Mouse (Mus musculus) ZHBTc4 (cell line): ENCODE results near the gene Six3.

ENCODE experiments used
- DNase-seq: peaks from one replicate; pipeline ENCODE4 v3.0.0-alpha.2; 2011; ENCODE audit warnings: low read depth, low spot score

Six3 gene

DNA sequence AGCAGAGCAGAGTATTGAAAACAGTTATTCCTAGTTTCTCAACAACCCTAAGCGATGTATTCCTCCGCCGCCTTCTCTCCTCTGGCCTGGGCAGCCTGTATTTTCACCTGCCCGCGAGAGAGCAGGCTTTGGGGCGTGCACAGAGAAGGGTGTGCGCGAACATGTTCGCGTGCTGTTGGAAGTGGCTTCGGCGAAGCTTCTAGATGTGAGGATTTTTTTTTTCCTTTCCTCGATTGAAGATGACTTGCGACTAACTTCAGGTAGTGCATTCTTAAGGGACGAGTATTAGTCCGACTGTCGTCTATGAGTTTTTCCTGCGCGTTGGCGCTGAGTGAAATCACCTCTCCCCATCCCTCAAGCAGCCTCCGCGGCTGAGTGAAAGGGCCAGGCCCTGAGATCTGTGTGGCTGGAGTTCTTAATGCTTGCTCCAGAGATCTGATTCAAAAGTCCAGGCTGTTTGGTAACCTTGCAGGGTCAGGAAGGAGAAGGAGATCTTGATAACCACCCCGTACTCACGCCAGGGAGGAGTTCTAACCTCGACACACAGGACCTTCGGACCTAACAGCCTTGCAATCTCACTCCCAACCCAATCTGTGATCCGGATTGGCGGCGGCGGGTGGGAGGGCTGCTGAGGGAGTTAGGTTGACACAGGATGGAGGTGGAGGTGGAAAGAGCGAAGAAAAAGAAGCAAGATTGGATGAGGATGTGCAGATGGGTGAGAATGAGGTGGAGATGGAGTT is 712 bp upstream of the Six3 start:
- DNase-seq = peak; percentile 71

DNA sequence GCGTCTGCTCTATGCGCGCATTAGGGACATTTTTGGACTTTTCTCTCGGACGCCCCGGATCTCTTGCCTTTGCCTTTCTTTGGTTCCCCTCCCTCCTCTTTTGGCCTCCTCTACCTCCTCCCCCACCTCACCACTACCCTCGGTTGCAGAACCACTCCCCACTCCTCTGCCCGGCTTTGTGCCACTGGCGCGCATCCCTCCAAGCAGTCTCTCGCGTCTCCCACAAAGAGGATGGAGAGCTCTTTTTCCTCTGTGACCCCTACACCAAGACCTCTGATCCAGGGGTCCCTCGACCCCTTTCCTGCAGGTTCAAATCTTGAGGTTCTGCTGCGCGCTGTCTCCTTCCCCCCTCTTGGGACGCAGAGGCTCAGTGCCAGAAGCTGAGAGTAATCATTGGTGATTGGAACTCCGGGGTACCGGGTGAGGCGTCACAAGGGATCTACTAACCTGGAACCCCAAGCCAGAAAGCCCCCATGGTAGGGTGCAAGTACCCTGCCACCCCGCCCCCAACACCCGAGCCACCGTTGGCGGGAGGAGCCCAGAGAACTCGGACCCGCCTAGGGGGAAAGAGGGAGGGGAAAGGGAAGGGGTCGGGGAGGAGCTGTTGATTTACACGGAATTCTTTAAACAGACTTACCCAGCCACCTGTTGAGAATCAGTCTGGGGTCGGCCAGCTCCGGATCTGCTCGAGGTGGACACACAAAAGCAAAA is 758 bp downstream of the Six3 start:
- peak; percentile 52 for DNase-seq

DNA sequence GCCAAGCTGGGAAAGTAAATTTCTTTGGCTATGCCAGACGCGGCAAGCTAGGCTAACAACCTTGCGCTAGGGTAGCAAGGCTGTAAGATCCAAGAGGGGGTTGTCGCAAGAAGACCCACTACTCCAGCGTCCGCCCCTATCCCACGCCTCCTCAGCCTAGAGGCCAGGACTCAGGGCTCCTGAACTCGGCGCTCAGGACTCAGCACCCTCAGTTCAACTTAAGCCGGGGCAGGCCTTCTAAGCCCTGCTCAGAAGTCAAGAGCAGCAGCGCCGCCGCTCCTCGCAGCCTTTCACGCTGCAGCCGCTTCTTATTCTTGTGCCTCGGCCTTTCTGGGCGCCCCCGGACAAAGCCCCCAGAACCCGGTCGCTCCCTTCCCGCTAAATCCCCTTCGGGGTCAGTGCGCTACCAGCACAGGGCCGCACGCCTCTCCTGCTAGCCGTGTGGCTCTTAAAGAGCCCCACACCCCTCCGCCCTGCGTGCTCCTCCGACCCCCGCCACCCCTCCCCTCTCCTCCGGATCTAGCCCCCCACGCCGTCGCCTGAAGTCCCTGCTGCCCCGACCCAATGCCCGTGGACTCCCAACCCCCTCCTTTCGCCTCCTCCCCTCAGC is 1.4 kb downstream of the Six3 start:
- DNase-seq = peak; percentile 65

DNA sequence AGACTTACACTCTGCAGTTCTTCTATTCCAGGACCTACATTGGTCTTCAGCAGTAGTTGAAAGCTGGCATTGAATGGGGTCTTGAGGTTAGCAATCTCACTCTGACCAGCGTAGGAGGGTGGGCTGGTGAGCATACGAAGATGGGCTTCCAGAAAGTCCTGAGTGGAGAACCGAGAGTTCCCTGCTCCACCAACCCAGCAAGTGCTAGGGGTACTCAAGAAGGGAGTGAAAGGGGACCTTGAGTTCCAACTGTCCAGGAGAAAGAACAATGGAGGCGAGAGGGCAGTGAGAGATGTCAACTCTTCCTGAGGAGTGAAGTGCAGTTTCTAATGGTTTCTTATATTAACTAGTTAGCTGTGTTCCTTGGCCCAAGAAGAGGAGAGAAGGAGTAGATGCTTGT is 2.2 kb downstream of the Six3 start:
- no peak for DNase-seq

DNA sequence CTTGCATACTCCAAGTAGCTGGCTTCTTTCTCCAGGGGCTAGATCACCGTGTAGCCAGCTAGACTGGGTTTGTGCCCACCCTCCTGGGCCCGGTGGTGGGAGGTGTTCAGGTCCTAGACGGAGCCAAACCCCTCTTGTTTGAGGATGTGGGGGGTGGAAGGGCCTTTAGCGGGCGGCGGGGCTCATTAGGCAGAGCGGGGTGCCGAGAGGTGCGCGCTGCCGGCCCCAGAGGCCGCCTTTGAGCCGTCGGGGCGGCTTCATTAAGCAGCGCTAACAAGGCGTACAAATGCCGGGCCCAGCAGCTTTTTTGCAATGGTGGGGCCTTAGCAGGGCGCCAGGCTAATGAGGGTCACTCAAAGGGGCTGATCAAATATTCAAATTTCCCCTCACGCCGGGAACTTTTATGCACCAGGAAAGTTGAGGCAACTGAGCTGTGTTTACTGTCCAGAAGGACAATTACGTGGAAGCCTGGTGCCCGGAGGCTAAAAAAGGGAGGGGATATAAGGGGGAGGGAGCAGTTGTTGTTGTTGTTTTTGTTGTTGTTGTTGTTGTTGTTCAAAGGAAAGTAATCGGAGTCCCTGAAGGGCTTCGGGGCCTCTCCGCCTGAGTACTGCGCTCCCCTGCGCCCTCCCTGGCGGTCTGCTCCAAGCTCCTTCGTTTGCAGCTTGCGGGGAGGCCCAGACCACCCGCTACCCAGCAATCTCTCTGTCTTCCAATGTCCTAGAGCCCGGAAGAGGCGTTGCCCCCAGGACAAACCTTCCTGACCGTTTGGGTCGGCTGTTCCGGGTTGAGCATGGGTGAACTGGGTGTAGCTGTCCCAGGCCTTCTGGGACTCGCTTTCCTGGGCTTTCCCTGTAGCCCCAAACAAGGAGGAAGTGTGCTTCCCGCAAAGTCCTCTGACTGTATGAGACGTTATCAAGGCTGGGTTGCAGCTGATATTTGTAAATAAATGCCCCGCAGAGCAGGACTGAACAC is 3.4 kb downstream of the Six3 start:
- DNase-seq = peak; percentile 62

DNA sequence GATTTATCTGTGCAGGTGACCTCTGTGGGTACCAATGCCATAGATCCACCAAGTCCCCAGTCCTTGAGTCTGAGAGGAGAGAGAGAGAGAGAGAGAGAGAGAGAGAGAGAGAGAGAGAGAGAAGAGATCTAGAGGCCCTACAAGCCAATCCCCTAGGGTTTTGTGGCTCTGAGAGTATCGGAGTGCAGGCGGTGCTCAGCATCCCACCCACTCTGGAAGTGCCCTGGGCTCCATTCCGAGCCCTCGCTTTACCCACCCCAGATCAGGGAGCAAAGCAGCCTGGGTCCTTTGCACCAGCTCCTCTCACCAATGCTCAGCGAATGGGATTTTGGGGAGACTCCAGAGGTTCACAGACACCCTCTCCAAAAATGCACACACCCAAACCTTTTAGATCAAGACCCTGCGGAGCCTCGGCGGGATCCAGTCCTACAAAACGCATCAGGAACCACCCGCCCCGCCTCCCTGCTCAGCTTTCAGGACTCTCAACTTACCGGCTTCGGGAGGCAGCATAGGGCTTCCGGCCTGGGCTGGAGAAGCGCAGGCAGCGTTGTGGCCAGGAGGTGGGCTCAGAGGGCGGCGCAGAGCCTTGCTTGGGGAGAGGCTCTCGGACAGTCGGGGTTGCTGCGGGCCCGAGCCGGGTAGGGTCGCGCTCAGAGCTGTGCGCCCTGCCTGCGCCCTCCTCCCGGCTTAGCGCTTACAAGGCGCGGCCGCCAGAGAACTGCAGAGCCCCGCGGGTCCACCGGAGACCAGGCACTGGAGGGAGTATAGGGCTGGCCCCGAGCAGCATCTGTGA is 4.4 kb downstream of the Six3 start:
- peak; percentile 83 for DNase-seq

DNA sequence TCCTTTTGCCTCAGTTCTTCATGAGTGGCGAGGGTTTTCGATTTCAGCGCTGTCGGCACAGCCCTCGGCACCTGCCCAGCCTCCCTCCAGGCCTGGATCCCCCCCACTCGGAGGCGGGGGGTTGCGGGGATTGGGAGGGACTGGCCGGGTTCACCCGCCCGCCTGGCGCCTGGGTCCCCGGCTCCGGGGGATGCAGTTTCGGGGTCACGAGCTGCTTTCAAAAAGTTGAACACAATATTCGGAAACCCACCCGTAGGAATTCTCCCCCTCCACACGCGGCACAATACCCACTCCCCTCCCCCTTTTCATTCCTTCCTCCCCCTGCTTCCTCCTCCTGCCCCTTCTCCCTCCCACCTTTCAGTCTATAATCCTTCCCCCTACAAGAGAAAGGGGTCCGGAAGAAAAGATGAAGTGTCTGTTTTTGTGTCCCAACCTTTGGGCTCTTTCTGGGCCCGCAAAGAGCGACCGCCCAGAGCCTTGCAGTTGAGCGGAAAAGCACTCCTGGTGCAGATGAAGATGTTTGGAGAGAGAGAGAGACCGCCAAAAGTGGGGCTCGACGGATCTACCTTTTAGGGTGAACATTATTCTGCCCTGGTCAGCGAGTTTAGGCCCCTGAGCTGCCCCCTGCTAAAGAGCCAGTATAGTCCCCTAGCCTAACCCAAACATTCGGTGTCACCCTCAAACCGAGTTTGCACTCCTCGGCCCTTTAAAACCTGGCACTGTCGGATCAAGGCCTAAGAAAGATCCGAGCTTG is 5.1 kb downstream of the Six3 start:
- peak; percentile 39 for DNase-seq

DNA sequence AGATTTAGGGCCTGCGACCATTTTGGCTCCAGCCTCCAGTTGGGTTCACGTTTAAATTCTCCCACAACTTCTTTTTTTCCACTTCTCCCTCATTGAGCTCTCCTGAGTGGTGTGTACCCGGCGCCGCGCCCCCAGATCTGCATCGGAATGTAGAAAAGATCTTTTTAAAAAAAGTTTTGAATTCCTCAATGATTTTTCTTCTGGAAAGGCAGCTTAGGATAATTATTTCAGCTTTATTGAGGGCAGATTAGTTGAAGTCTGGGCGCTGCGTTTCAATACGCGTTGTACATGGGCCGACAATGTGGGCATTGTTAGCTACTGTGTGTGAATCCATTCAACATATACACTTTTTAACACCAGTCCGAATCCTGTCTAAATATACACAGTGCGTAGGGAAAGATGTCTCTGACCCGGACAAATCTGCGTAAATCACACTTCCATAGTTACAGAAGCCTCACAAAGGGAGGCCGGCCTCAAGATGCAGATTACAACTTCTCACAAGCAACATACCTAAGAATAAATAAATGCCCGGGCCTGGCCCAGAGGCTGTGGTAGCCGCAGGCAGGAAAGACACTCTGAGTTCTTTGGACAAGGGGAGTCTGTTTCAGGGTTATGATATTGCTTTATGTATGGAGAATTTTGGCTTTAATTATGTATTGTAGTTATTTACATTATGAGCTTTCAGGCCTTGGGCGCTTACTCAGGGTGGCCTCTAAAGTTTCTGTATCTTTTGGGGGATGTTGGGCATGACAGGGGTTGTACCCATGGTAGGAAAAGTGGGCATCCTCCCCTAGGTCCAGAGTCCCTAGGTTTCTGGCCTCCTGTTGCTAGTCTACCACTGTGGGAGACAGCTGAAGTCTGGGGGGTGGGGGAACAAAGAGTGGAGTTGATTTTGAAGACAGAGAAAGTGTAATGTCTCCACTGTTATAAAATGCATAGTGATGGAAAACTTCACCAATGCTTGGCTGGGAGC is 6.0 kb downstream of the Six3 start:
- DNase-seq = no peak

DNA sequence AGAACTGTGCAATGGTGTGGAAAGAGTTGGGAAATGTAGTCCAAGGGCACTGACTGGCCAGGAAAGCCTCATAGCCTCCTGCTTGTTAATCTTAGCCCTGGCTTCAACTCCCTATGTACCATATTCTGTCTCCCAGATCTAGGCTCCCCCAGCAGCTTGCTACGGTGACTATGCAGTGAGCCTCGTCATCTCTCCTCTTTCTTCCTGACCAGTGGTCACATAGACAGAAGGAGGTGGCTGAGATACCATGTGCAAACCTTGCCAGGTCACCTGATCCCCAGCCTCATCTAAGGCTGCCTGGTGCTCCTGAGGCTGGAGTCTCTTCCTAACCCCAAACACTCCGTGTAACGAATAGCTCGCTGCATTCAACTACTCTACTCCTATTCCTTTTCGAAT is 6.7 kb downstream of the Six3 start:
- DNase-seq = peak; percentile 36

DNA sequence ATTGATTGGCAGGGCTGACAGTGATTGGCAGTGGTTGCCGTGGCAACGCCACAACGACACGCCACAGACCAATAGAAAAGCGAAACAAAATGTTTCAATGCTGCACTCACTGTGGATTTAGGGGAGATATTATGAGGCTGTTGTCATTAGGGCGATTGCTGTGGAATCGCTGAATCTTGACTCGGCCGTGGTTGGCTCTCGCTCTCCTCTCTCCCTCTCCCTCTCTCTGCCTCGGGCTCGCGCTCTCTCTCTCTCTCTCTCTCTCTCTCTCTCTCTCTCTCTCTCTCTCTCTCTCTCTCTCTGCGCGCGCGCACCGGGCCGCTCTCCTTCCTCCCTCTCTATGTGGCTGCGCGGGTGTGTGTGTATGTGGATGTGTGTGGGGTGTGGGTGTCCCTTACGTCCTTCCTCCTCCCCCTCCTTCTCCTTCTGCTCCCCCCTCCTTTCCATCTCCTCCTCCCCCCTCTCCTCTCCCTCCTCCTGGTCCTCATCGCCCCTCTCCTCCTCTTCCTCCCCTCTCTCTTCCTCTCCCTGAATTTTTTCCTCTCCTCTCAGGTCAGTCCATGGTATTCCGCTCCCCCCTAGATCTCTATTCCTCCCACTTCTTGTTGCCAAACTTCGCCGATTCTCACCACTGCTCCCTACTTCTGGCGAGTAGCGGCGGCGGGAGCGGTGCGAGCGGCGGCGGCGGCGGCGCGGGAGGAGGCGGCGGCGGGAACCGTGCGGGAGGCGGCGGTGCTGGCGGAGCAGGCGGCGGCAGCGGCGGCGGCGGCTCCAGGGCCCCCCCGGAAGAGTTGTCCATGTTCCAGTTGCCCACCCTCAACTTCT is 7.5 kb downstream of the Six3 start:
- DNase-seq = peak; percentile 37

DNA sequence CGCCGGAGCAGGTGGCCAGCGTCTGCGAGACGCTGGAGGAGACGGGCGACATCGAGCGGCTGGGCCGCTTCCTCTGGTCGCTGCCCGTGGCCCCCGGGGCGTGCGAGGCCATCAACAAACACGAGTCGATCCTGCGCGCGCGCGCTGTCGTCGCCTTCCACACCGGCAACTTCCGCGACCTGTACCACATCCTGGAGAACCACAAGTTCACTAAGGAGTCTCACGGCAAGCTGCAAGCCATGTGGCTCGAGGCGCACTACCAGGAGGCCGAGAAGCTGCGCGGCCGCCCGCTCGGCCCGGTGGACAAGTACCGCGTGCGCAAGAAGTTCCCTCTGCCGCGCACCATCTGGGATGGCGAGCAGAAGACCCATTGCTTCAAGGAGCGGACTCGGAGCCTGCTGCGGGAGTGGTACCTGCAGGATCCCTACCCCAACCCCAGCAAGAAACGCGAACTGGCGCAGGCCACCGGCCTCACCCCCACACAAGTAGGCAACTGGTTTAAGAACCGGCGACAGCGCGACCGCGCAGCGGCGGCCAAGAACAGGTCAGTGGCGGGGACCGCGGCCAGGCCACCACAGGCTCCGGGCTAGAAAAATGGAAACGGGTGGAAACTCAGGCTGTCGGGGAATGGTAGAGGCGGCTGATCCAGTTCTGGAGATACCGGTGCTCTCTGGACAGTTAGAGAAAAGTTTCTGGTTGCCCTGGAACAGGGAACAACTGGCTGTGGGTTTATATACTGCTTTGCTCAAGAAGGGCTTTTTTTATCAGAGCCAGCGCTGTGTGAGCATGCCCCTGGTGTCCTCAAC is 8.3 kb downstream of the Six3 start:
- peak; percentile 68 for DNase-seq

DNA sequence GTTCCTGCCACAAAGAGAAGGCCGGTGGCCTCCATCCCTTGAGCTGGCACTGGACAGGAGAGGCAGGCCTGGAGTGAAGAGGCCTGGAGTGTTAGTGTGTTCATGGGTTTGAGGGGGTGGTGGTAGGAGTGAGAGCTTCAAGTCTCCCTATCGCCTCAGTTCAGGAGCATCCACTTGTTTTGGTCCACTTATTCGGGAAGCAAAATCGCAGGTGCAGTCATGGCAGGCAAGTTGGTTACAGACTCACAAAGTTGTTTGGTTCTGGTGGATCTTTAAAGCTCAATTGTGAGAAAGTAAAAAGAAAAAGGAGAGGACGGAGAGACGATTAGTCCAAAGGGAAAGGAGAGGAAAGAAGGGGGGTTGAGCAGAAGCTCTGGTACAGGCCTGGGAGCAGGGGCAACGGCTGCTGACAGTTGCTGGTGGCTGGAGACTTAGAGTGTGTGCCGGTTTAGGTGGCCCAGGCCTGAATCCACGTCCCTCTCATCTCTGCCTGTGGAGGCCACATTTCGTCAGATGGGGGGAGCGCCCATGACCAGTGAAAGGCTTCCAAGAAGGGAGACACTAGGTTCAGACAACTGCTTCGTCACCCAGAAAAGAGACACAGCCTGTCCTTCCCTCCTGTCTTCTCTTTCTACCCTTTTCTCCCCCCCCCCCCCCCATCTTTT is 9.2 kb downstream of the Six3 start:
- DNase-seq = peak; percentile 50

DNA sequence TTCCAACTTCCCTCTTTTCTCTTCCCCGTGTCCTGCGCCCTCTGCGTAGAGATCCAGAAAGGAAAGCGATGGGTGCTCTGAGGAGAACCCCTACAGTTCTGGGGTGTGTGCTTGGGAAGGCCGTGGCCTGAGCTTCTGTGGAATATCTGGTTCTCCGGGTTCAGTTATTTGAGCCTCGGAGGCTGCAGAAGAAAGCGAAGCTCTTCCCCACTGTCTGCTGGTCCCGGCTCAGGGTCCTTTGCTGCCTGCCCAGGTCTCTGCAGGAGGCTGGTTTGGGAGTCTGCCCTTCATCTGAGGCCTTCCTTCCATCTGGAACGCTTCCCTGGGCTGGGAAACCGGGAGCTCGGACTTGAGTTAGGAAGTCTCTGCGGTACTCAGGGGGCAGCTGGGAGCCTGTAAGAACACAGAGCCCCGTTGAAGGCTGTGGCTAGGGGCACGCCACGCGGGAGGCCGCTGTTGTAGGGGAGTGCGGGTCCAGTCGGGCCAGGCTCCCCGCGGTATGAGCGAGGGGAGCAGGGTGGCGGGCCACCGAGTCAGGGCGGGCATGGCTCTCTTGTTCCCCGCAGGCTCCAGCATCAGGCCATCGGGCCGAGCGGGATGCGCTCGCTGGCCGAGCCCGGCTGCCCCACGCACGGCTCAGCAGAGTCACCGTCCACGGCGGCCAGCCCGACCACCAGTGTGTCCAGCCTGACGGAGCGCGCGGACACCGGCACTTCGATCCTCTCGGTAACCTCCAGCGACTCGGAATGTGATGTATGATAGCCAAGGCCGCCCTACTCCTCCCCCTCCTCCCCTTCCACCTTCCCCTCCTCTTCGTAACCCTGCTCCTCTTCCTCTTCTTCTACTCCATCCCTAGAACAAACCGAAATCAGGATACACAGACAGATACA is 10.0 kb downstream of the Six3 start:
- DNase-seq = peak; percentile 52

DNA sequence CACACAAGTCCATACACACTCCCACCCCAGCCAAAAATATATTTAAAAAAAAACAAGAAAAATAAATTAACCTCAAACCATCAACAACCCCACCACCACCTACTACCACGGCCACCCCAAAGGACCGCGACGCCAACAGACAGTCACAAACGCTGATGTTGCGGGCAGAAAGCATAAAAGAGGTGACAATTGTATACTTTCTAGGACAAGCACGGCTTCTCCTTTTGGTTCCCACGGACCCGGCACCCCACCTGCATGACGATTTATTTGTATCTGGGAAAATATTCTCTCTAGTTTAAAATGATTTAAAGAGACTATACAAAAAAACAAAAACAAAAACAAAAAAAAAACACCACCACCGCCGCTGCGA is 10.6 kb downstream of the Six3 start:
- no peak for DNase-seq
